Mouse (Mus musculus): Measurements from ENCODE around the gene Rxra. TPM values are rescaled to one million over a fixed set of nuclear protein-coding genes. Genes with fewer than 3 reads are reported as not detected.

The Rxra gene
- polyA plus RNA-seq (2015; fragmentation: Nextera tagmentation; extraction: Ambion mirVana): 16.7 and 18.7 TPM in 2 replicates

- ATAC-seq (ENCODE audit: insufficient number of reproducible peaks, insufficient read depth, low FRiP score, low TSS enrichment, low read depth): peak; percentile 52
Observed at GRCm38 (mm10) chr2:27676106-27676477, at the start of gene Rxra. TSS of gene Rxra (plus strand) at chr2:27676440.

GRCm38 (mm10) chr2:27626604-27627003, 49.6 kb upstream of the Rxra start:
- H3K9me3 ChIP-seq: no peaks in the 10 kb centered on the region
- H3K4me3 ChIP-seq: no peak overlapping the region
- H3K4me2 ChIP-seq: no peak overlapping the region
- H3K36me3 ChIP-seq: no peaks in the 10 kb centered on the region
- H3K27ac ChIP-seq: no peak overlapping the region
- WGBS: 66% methylated on average over 1 of the region's 1 CpGs
- H3K4me1 ChIP-seq: no peaks in the 10 kb centered on the region
- H3K9ac ChIP-seq: no peak overlapping the region
- H3K27me3 ChIP-seq: no peaks in the 10 kb centered on the region
- no peak for ATAC-seq (ENCODE audit: insufficient number of reproducible peaks, insufficient read depth, low FRiP score, low TSS enrichment, low read depth)

More at GRCm38 (mm10) chr2:27676106-27676477, at the start of gene Rxra:
- under 1% methylated on average over 16 of the region's 16 CpGs for WGBS
- no peaks in the 10 kb centered on the region for H3K9me3 ChIP-seq
- peak within 1 kb of the TSS; percentile 94 for H3K4me2 ChIP-seq
- H3K4me3 ChIP-seq: peak within 1 kb of the TSS; percentile 88
- no peaks in the 10 kb centered on the region for H3K27me3 ChIP-seq
- H3K36me3 ChIP-seq: no peaks in the 10 kb centered on the region
- H3K4me1 ChIP-seq: peaks cover 73% of the 10 kb centered on the region
- H3K9ac ChIP-seq: peak within 1 kb of the TSS; percentile 97
- peak within 1 kb of the TSS; percentile 99 for H3K27ac ChIP-seq

- Histone ChIP-seq H3K9me3 (no peaks in the 10 kb centered on the region), H3K4me2 (no peak overlapping the region), H3K36me3 (no peaks in the 10 kb centered on the region), H3K4me3 (no peak overlapping the region), H3K9ac (no peak overlapping the region), H3K4me1 (no peaks in the 10 kb centered on the region), H3K27me3 (no peaks in the 10 kb centered on the region), H3K27ac (no peak overlapping the region)
- WGBS: 88% methylated on average over 3 of the region's 3 CpGs
- no peak for ATAC-seq (ENCODE audit: insufficient number of reproducible peaks, insufficient read depth, low FRiP score, low TSS enrichment, low read depth)
Observed at GRCm38 (mm10) chr2:27630601-27631285, 45.5 kb upstream of the Rxra start.

GRCm38 (mm10) chr2:27633471-27633870, 42.8 kb upstream of the Rxra start:
- no peak overlapping the region for H3K4me2 ChIP-seq
- H3K9me3 ChIP-seq: no peaks in the 10 kb centered on the region
- no peaks in the 10 kb centered on the region for H3K36me3 ChIP-seq
- no peaks in the 10 kb centered on the region for H3K4me1 ChIP-seq
- no peak overlapping the region for H3K4me3 ChIP-seq
- 80% methylated on average over 2 of the region's 2 CpGs for WGBS
- no peaks in the 10 kb centered on the region for H3K27me3 ChIP-seq
- no peak for ATAC-seq (ENCODE audit: insufficient number of reproducible peaks, insufficient read depth, low FRiP score, low TSS enrichment, low read depth)
- no peak overlapping the region for H3K27ac ChIP-seq
- no peak overlapping the region for H3K9ac ChIP-seq

GRCm38 (mm10) chr2:27634018-27634417, 42.2 kb upstream of the Rxra start:
- ATAC-seq (ENCODE audit: insufficient number of reproducible peaks, insufficient read depth, low FRiP score, low TSS enrichment, low read depth): no peak
- Histone ChIP-seq H3K4me2 (no peak overlapping the region), H3K27me3 (no peaks in the 10 kb centered on the region), H3K9me3 (no peaks in the 10 kb centered on the region), H3K36me3 (no peaks in the 10 kb centered on the region), H3K9ac (no peak overlapping the region), H3K4me3 (no peak overlapping the region), H3K4me1 (no peaks in the 10 kb centered on the region), H3K27ac (no peak overlapping the region)
- WGBS: 57% methylated on average over 1 of the region's 1 CpGs

- no peak overlapping the region for H3K9ac ChIP-seq
- WGBS: 70% methylated on average over 13 of the region's 13 CpGs
- no peak for ATAC-seq (ENCODE audit: insufficient number of reproducible peaks, insufficient read depth, low FRiP score, low TSS enrichment, low read depth)
- H3K27ac ChIP-seq: no peak overlapping the region
- H3K9me3 ChIP-seq: no peaks in the 10 kb centered on the region
- H3K27me3 ChIP-seq: no peaks in the 10 kb centered on the region
- H3K4me3 ChIP-seq: no peak overlapping the region
- H3K4me1 ChIP-seq: no peaks in the 10 kb centered on the region
- H3K36me3 ChIP-seq: no peaks in the 10 kb centered on the region
- H3K4me2 ChIP-seq: no peak overlapping the region
Observed at GRCm38 (mm10) chr2:27635147-27635738, 41.0 kb upstream of the Rxra start.

GRCm38 (mm10) chr2:27636796-27637195, 39.4 kb upstream of the Rxra start:
- 0 out of 2 replicates have a peak, but pooled peaks cover 3% of the 10 kb centered on the region for H3K4me1 ChIP-seq
- H3K36me3 ChIP-seq: no peaks in the 10 kb centered on the region
- no peaks in the 10 kb centered on the region for H3K27me3 ChIP-seq
- H3K27ac ChIP-seq: no peak overlapping the region
- ATAC-seq (ENCODE audit: insufficient number of reproducible peaks, insufficient read depth, low FRiP score, low TSS enrichment, low read depth): no peak
- no peak overlapping the region for H3K4me3 ChIP-seq
- no peak overlapping the region for H3K9ac ChIP-seq
- WGBS: 52% methylated on average over 1 of the region's 1 CpGs
- H3K9me3 ChIP-seq: no peaks in the 10 kb centered on the region
- H3K4me2 ChIP-seq: no peak overlapping the region

- H3K9me3 ChIP-seq: no peaks in the 10 kb centered on the region
- 90% methylated on average over 8 of the region's 8 CpGs for WGBS
Observed at GRCm38 (mm10) chr2:27637281-27637896, 38.9 kb upstream of the Rxra start.

GRCm38 (mm10) chr2:27639631-27640334, 36.5 kb upstream of the Rxra start:
- Histone ChIP-seq H3K9ac (no peak overlapping the region), H3K4me1 (peaks cover 15% of the 10 kb centered on the region), H3K4me2 (no peak overlapping the region), H3K27ac (no peak overlapping the region), H3K4me3 (no peak overlapping the region), H3K27me3 (no peaks in the 10 kb centered on the region), H3K9me3 (no peaks in the 10 kb centered on the region), H3K36me3 (no peaks in the 10 kb centered on the region)
- 84% methylated on average over 5 of the region's 5 CpGs for WGBS
- ATAC-seq (ENCODE audit: insufficient number of reproducible peaks, insufficient read depth, low FRiP score, low TSS enrichment, low read depth): no peak

More at GRCm38 (mm10) chr2:27637281-27637896, 38.9 kb upstream of the Rxra start:
- ATAC-seq (ENCODE audit: insufficient number of reproducible peaks, insufficient read depth, low FRiP score, low TSS enrichment, low read depth): no peak
- Histone ChIP-seq H3K9ac (0 out of 2 replicates have a peak overlapping the region, but pooled peaks have one; percentile 44), H3K4me2 (no peak overlapping the region), H3K27me3 (no peaks in the 10 kb centered on the region), H3K36me3 (no peaks in the 10 kb centered on the region), H3K4me3 (no peak overlapping the region), H3K27ac (no peak overlapping the region), H3K4me1 (0 out of 2 replicates have a peak, but pooled peaks cover 3% of the 10 kb centered on the region)

GRCm38 (mm10) chr2:27640900-27641479, 35.2 kb upstream of the Rxra start:
- Histone ChIP-seq H3K4me1 (peaks cover 25% of the 10 kb centered on the region), H3K27me3 (no peaks in the 10 kb centered on the region), H3K36me3 (no peaks in the 10 kb centered on the region), H3K4me2 (no peak overlapping the region), H3K9ac (peak overlapping the region; percentile 7; the same call in 1 of the 2 replicates), H3K4me3 (no peak overlapping the region), H3K9me3 (no peaks in the 10 kb centered on the region), H3K27ac (no peak overlapping the region)
- ATAC-seq (ENCODE audit: insufficient number of reproducible peaks, insufficient read depth, low FRiP score, low TSS enrichment, low read depth): no peak
- 53% methylated on average over 3 of the region's 3 CpGs for WGBS

GRCm38 (mm10) chr2:27644547-27645120, 31.6 kb upstream of the Rxra start:
- ATAC-seq (ENCODE audit: insufficient number of reproducible peaks, insufficient read depth, low FRiP score, low TSS enrichment, low read depth): no peak
- 24% methylated on average over 5 of the region's 5 CpGs for WGBS
- no peak overlapping the region for H3K4me2 ChIP-seq
- no peaks in the 10 kb centered on the region for H3K36me3 ChIP-seq
- H3K9me3 ChIP-seq: no peaks in the 10 kb centered on the region
- H3K27me3 ChIP-seq: no peaks in the 10 kb centered on the region
- peak overlapping the region; percentile 62 for H3K27ac ChIP-seq
- H3K9ac ChIP-seq: peak overlapping the region; percentile 4; the same call in 1 of the 2 replicates
- H3K4me1 ChIP-seq: peaks cover 28% of the 10 kb centered on the region
- H3K4me3 ChIP-seq: no peak overlapping the region
